Mouse (Mus musculus) urinary bladder, adult 18-20 months (tissue): ENCODE measurements around the gene Olfr1045.
"Not testable (repeated sequence)": the region's sequence is repeated elsewhere in the genome, so short reads cannot be mapped to it uniquely, and the experiment has no call there.

Experiments used
- DNase-seq, 2 experiments: peaks; one replicate each; pipeline ENCODE4 v3.0.0; 2022; ENCODE audit warnings: low spot score in 2 of 2, mixed read lengths in 2 of 2

Olfr1045 gene

GRCm38 (mm10) chr2:86202909-86203308, at the start of gene Olfr1045:
TSS of gene Olfr1045 (minus strand) at chr2:86203009.
- no peak for DNase-seq

GRCm38 (mm10) chr2:86240189-86240588, 37.4 kb upstream of the Olfr1045 start, which contains the start of gene Olfr1048:
TSS of gene Olfr1048 (minus strand) at chr2:86240289.
- DNase-seq: no peak

- no peak for DNase-seq
Measured at GRCm38 (mm10) chr2:86231301-86231700, 28.5 kb upstream of the Olfr1045 start, which contains the start of gene Olfr1047. TSS of gene Olfr1047 (minus strand) at chr2:86231401.

- no peak for DNase-seq
Measured at GRCm38 (mm10) chr2:86219214-86219613, 16.4 kb upstream of the Olfr1045 start, which contains the start of gene Olfr1046. TSS of gene Olfr1046 (minus strand) at chr2:86219314.

DNA sequence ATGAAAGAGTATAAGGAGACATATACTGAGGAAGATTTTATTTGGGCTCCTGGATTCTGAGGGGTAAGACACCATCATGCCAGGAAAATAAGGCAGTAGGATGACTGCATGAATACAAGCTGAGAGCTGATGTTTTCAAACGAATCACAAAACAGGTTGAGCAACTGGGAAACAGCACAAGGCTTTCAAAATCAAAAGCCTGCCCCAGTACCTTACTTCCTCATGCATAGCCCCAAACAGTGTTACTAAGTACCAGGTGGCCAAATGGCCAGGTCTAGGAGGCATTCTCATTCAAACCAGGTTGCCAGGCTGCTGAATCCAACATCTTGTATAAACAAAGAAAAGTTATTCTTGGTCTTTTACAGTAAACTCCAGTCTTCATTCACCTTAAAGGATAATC, 6.9 kb downstream of the Olfr1045 start:
- DNase-seq: no peak

- DNase-seq: no peak
Measured at GRCm38 (mm10) chr2:86185583-86185982, 17.2 kb downstream of the Olfr1045 start, which contains the start of gene Olfr52. TSS of gene Olfr52 (minus strand) at chr2:86185683.

GRCm38 (mm10) chr2:86179950-86180349, 22.9 kb downstream of the Olfr1045 start:
- no peak for DNase-seq

DNA sequence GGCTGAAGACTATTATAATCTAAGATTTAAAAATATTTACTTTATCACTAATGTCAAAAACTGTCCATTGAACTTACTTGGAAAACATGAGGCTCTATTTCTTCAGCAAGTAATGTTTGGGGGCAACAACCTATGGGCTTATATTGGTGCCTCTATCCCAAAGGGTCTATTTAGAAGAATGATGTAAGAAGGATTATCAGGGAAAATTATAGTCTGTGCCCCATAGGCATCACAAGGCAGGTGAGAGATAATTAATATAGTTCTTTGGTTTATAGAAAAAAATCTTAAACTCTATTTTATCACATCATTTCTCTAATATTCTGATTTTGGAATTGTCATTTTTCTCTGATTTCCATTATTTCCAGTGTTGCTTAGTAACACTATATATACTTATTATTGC, 25.1 kb downstream of the Olfr1045 start, which contains the start of gene Olfr1044:
Olfr1044 (minus strand) TSS at position 101 of the 400 bp plus-strand sequence.
- DNase-seq: no peak

DNA sequence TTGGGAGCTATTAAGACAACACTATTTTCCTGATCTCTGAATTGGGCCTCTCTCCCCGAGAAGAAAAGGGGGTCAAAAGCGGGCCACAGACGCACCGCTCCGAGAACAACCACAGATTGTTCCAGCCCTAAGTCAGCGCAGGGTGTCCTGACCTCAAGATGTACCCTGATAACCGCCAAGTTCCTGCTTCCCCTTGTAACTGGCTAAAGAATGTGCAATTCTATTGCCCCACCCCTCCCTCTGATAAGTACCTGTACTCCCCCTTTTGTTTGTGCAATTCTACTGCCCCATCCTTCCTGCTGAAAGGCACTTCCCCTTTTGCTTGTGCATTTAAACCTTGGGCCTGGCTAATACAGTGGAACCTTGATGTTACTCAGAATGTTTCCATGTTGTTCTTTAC, 27.4 kb downstream of the Olfr1045 start:
- not testable (repeated sequence) for DNase-seq

DNA sequence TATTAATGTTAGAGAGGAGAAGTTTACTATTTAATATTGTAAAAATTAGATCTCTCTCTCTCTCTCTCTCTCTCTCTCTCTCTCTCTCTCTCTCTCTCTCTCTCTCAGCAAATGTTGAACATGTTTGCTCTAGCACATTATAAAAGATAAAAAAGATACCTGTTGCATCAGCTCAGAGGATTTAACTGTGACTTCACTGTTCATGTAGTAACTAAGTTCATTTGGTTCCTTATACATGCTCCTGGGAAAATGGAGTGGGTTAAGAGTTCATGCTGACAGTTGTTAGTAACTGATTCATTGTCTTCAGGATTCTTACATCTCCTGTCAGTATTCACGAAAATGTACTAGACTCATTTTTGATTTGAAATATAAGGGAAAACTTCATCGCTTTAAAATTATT, 35.4 kb downstream of the Olfr1045 start, which contains the start of gene Olfr1043:
Olfr1043 (minus strand) TSS at position 101 of the 400 bp plus-strand sequence.
- DNase-seq: no peak

DNA sequence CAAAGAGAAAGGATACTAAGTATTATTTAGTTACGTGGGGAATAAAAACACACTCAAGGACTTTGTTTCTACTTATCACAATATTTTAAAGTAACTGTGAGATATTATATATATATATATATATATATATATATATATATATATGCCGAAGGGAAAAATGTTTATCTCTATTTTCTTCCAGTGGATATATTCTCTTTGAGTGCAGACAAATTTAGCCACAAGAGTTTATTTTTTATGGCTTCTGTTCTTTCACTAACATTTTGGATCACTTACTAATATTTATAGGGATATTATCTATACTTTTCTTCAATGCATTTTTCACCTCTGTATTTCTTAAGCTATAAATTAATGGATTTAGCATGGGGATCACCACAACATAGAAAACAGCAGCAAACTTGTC, 41.1 kb downstream of the Olfr1045 start, which contains the start of gene Olfr1042:
Olfr1042 (minus strand) TSS at position 101 of the 400 bp plus-strand sequence.
- DNase-seq: no peak

GRCm38 (mm10) chr2:86146632-86147031, 56.2 kb downstream of the Olfr1045 start, which contains the start of gene Olfr1040:
TSS of gene Olfr1040 (minus strand) at chr2:86146732.
- no peak for DNase-seq
